Mouse (Mus musculus): ENCODE measurements around the gene Mvb12a. TPM values are rescaled to one million over a fixed set of nuclear protein-coding genes. Genes with fewer than 3 reads are reported as not detected.

Gene Mvb12a
- polyA plus RNA-seq (2021; fragmentation: Nextera tagmentation): 45.5 and 46.4 TPM in 2 replicates
- long read RNA-seq, experiment 1, transcript Mvb12a-201 (9 exons, 1,062 nt): major isoform, 30 of 45 reads
- long read RNA-seq, experiment 1, partial matches to known transcripts: 1 of 45 reads
- long read RNA-seq, experiment 1, other reads (novel, unspliced or antisense): 14 of 45 reads
- long read RNA-seq, experiment 2, transcript Mvb12a-201 (9 exons, 1,062 nt): major isoform, 23 of 36 reads
- long read RNA-seq, experiment 2, partial matches to known transcripts: 5 of 36 reads
- long read RNA-seq, experiment 2, other reads (novel, unspliced or antisense): 6 of 36 reads

DNA sequence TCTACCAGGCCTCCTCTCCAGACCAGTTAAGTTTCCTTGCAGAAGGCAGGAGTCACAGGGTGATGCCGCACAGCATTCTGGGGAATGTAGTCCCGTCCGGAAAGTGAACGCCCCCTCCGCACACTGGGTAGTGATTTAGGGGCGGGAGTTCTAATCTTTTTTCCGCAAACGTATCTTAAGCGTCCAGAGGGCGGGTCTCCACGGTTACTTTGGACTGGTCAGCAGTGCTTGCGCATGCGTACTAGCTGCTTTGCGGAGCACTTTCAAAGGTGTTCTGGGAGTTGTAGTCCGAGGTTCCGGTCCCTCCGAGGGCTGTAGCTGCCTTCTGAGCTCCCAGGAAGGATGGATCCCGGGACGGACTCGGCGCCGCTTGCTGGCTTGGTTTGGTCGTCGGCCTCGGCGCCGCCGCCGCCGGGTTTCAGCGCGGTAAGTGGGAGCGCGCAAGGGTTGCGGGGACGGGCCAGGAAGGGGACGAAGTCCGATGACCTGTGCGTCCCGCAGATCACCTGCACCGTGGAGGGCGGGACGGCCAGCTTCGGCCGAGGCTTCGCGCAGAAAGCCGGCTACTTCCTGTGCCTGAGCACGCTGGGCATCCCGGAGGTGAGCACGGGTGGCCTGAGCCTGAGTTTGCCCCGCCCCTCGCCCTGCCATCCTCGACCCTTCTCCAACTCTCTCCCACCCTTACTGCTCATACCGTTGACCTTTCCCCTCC is at the start of gene Mvb12a:
Gene Mvb12a (plus strand): TSS at position 291 of the 712 bp plus-strand sequence.

DNA sequence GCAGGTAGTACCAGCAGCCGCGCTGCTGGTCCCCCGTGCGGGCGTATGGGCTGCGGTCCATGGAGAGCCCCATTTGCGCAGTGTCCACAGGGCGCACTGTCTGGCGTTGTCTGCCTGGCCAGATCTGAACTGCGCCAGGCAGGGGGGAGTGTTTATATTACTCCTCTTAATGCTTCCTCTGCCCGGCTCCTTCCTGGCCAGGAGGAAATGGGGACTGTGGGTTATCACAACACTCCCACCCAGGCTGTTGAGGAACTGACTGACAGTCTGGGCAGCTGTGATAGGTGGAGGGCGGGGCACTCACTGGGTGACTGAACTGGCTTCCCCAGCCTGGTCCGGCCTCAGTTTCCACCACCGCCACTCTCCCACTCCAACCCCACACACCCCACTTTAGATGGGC is 31.1 kb upstream of the Mvb12a start, which contains the start of gene Plvap:
Gene Plvap (minus strand): TSS at position 109 of the 400 bp plus-strand sequence.

DNA sequence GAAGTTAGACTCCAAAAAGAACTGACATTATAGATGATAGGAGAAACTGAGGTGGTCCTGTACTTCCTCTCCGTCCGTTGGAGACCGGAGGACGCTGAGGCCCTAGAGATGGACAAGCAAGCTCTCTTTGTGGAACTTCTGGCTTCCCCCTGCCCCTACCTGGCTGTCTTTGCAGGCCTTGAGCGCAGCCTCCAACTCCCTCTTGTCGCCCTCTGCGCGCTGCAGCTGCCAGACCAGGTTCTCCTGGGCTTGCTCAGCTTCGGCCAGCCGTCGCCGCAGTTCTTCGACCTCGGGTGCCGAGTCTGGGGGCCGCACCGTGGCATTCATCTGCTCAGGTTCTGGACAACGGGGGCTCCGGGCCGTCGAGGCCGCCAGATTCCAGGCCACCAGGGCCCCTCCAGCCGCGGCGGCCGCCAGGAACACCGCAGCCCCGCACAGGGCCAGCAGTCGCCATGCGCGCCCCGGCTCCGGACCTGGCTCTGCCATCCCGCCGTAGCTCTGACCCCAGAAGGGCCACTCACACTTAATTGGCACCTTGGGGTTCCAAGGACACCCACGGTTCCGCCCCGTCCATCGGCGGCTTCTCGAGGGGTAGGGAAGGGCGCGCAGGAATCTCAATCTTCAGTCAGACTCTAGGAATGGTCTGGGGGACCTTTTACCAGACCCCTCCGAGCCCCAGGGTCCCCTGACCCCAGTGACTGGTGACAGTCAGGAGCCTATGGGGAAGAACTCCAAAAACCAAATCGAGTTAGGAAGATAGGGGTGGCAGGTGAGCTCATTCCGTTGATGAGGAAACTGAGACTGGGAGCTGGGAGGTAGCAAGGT is 17.3 kb upstream of the Mvb12a start, which contains the start of gene Ccdc194:
Gene Ccdc194 (minus strand): TSS at position 486 of the 825 bp plus-strand sequence.

GRCm38 (mm10) chr8:71537028-71537867 is 5.5 kb upstream of the Mvb12a start, which contains the start of gene Bst2:
Gene Bst2 (minus strand): TSS chr8:71537456.

DNA sequence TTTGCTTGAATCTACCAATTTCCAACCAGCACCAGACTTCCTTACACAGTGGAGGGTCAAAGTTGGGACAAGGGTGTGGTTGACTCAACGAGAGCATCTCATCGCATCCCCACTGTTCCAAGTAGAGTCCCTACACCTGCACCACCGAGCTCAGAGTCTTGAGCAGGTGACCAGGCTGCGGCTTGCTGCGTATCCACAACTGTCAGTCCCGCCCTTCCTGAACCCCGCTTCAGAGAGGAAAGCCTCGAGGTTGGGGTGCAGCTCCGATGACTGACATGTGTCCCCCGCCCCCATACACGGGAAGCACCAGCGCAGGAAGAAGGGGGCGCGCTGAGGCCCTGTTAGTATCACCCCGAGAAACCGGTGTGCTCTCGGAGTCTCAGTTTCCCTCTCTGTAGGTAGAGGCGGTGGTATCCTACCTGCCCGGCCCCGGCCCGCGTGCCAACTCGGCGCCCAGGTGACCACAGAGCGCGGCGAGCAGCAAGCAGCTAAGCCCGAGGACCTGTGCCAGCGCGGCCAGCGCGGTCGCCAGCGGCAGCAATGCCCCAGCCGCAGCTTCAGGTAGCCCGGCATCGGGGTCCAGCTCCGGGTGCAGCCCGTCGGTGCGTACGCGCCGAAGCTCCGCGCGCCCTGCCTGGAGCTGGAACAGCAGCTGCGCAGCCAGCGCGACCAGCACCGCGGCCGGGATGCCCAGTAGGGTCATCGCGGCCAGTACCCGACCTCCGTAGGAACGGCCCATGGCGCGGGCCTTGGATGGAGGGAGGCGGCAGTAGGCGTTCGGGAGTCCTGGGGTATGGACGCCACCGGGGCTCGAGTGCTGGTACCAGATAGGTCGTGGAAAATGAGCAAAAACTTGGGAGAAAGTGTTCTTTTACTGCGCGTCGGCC is 15.6 kb downstream of the Mvb12a start, which contains the start of gene Tmem221:
Gene Tmem221 (minus strand): TSS at position 801 of the 887 bp plus-strand sequence.

GRCm38 (mm10) chr8:71566501-71566900 is 23.8 kb downstream of the Mvb12a start, which contains the start of gene Nxnl1:
Gene Nxnl1 (minus strand): TSS chr8:71566601.

DNA sequence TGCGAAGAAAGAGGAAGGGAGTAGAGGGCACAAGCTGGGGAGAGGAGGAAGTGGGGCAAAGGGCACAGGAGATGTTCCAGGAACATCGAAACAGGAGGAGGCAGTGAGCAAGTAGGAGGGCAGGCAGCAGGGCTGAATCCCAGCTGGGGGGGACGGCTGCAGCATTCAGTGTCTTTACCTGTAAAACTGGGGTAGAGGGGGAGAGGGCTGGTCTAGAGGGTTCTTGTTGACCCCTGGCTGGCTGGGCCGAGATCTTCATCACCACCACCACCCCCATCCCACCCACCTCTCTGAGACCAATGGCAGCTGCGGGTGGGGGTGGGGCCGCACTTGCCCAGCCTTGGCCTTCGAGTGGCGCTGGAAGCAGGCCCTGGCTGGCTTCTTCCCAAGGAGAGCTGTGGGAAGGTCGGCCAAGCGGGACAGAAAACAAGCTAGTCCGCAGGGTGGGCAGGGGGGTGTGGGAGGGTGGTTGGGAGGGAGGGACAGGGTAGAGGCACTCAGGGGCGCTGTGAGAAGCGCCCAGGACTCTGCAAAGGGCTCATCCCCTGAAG is 25.7 kb downstream of the Mvb12a start, which contains the start of gene Slc27a1:
Gene Slc27a1 (plus strand): TSS at position 496 of the 551 bp plus-strand sequence.

DNA sequence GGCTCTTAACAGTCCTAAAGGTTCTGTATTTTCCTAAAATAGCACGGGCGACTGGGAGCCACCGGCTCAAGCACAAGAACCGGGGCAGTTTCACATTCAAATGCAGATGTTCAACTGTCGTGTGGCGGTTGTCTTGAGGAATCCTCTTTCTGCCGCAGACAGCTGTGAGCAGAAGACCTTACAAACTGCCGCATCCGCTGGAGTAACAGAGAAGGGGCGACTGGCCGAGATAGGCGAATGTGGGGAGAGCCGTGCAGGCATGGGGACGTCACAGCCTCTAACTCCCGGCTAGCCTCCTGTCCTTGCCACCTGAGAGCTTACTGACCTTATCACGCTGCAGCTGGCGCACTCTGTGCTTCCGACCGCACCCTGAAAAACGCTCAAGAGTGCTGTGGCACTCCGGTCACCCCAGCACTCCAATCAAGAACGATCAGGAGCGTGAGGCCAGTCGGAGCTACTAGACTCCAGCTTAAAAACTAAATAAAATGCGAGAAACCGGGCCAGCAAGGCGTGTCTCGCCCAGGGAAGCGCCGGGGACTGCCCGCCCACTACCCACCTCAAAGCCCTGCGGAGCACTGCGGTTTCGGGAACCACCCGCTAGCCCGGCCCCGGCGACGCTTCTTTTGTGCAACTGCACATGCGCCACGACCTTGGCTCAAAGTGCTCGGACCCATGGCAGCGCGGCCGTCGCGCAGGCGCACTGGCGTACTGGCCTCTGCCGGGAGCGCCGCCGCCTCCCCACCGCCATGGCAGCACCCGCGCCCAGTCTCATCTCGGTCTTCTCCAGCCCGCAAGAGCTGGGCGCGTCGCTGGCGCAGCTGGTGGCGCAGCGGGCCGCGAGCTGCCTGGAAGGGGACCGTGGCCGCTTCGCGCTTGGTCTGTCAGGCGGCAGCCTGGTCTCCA is 49.0 kb downstream of the Mvb12a start, which contains the start of gene Pgls:
Gene Pgls (plus strand): TSS at position 706 of the 903 bp plus-strand sequence.

DNA sequence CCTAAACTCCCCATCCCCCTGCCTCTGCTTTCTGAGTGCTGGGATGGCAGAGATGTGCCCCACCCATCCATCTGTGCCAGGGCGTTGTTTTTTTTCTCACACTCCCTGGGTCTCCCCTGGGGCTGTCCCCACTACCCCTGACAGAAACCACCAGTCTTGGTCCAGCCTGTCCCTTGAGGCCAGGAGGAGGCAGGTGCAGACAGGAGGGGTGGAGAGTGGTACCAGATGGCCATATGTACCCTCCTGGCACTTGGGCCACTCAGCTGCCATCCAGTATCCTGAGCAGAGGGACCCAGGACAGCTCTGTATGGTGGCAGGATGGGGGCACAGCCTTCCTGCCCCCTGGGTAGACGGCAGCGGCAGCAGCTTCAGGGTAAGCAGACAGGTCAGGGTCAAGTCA is 54.7 kb downstream of the Mvb12a start, which contains the start of gene Fam129c:
Gene Fam129c (plus strand): TSS at position 198 of the 400 bp plus-strand sequence.

Other genes starting within 250 kb of the Mvb12a start
- 177 and 192 TPM in 2 replicates for gene Use1, start 176.1 kb upstream of the Mvb12a start, polyA plus RNA-seq (2021; fragmentation: Nextera tagmentation)
- gene Ocel1, start 171.6 kb upstream of the Mvb12a start, polyA plus RNA-seq (2021; fragmentation: Nextera tagmentation): 5.5 and 7.3 TPM in 2 replicates
- gene Nr2f6, start 161.0 kb upstream of the Mvb12a start, polyA plus RNA-seq (2021; fragmentation: Nextera tagmentation): 8.2 and 8.7 TPM in 2 replicates
- 1.1 and 1.4 TPM in 2 replicates for gene Ushbp1, start 147.1 kb upstream of the Mvb12a start, polyA plus RNA-seq (2021; fragmentation: Nextera tagmentation)
- 97.3 and 98.5 TPM in 2 replicates for gene Babam1, start 146.1 kb upstream of the Mvb12a start, polyA plus RNA-seq (2021; fragmentation: Nextera tagmentation)
- gene Ankle1, start 136.9 kb upstream of the Mvb12a start, polyA plus RNA-seq (2021; fragmentation: Nextera tagmentation): 0.11 and 0.13 TPM in 2 replicates
- 357 and 444 TPM in 2 replicates for gene Abhd8, start 79.3 kb upstream of the Mvb12a start, polyA plus RNA-seq (2021; fragmentation: Nextera tagmentation)
- gene Mrpl34, start 78.0 kb upstream of the Mvb12a start, polyA plus RNA-seq (2021; fragmentation: Nextera tagmentation): 126 and 129 TPM in 2 replicates
- 152 and 163 TPM in 2 replicates for gene Dda1, start 73.7 kb upstream of the Mvb12a start, polyA plus RNA-seq (2021; fragmentation: Nextera tagmentation)
- gene Ano8, start 57.0 kb upstream of the Mvb12a start, polyA plus RNA-seq (2021; fragmentation: Nextera tagmentation): 0.48 and 0.65 TPM in 2 replicates
- 7.7 and 8.2 TPM in 2 replicates for gene Gtpbp3, start 54.8 kb upstream of the Mvb12a start, polyA plus RNA-seq (2021; fragmentation: Nextera tagmentation)
- gene Plvap, start 31.2 kb upstream of the Mvb12a start, polyA plus RNA-seq (2021; fragmentation: Nextera tagmentation): 6.2 and 6.3 TPM in 2 replicates
- not detected in 2 replicates for gene Ccdc194, start 17.2 kb upstream of the Mvb12a start, polyA plus RNA-seq (2021; fragmentation: Nextera tagmentation)
- gene Bst2, start 5.5 kb upstream of the Mvb12a start, polyA plus RNA-seq (2021; fragmentation: Nextera tagmentation): 5.2 and 15.7 TPM in 2 replicates
- 0.19 and 0.54 TPM in 2 replicates for gene Tmem221, start 15.9 kb downstream of the Mvb12a start, polyA plus RNA-seq (2021; fragmentation: Nextera tagmentation)
- 0.25 and 0.43 TPM in 2 replicates for gene Nxnl1, start 23.7 kb downstream of the Mvb12a start, polyA plus RNA-seq (2021; fragmentation: Nextera tagmentation)
- gene Slc27a1, start 26.0 kb downstream of the Mvb12a start, polyA plus RNA-seq (2021; fragmentation: Nextera tagmentation): 95.1 and 114 TPM in 2 replicates
- 110 and 114 TPM in 2 replicates for gene Pgls, start 49.3 kb downstream of the Mvb12a start, polyA plus RNA-seq (2021; fragmentation: Nextera tagmentation)
- gene Fam129c, start 54.7 kb downstream of the Mvb12a start, polyA plus RNA-seq (2021; fragmentation: Nextera tagmentation): 0.53 and 0.59 TPM in 2 replicates
- gene Colgalt1, start 68.1 kb downstream of the Mvb12a start, polyA plus RNA-seq (2021; fragmentation: Nextera tagmentation): 18.9 and 19.6 TPM in 2 replicates
- 10.7 and 12.7 TPM in 2 replicates for gene Unc13a, start 128.8 kb downstream of the Mvb12a start, polyA plus RNA-seq (2021; fragmentation: Nextera tagmentation)
- gene Jak3, start 133.4 kb downstream of the Mvb12a start, polyA plus RNA-seq (2021; fragmentation: Nextera tagmentation): 1.6 and 2.0 TPM in 2 replicates
- gene Insl3, start 146.3 kb downstream of the Mvb12a start, polyA plus RNA-seq (2021; fragmentation: Nextera tagmentation): not detected in 2 replicates
- 0.59 and 0.63 TPM in 2 replicates for gene B3gnt3, start 158.9 kb downstream of the Mvb12a start, polyA plus RNA-seq (2021; fragmentation: Nextera tagmentation)
- 16.3 and 19.8 TPM in 2 replicates for gene Fcho1, start 182.8 kb downstream of the Mvb12a start, polyA plus RNA-seq (2021; fragmentation: Nextera tagmentation)

Data from layer of hippocampus, adult 6 months (tissue).